Mouse (Mus musculus): ENCODE data around the gene Arpp19.

The Arpp19 gene

DNA sequence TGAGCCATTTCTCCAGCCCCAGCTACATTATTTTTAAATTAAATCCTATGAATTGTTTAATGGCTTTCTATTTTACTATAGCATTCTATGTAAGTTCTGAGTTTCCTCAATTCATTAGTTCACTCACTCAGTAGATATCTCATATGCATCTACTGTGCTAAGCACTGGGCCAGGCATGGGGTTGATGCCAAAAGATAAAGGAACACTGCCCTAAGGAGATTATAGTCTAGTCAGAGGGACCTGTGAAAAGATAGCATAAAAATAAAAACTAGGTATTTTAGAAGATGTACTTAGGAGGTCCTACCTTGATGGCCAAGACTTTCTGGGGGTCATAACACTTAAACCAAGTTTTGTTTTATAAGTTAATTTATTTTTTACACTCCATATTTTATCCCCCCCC is 64.7 kb downstream of the Arpp19 start:
- DNase-seq (ENCODE audit: low read depth, low spot score): no peak

Data from forelimb bud, embryonic 11.5 days (tissue).